In genomic region chr17:56488028-56488427, GRCm38 (mm10) we compare ENCODE assay signal across 12 mouse cellular contexts. TPM values are rescaled to one million over a fixed set of nuclear protein-coding genes. Genes with fewer than 3 reads are reported as not detected.
DNase-seq lines count a peak whose midpoint lies in the region; ATAC-seq and TF ChIP-seq lines count a peak whose summit lies in the region.
"Had no signal": no experiment of that assay in that cellular context is flagged by ENCODE, and none has a peak within 500 bp of the region (broad histone marks: within the 10 kb centered on the region; RNA-seq: fewer than 3 reads in every experiment).

No protein-coding gene starts in this region.

- peaks cover 15% of the 10 kb centered on the region for H3K4me1 ChIP-seq in forebrain, postnatal 0 days (ENCODE audit: insufficient read depth)
- peaks cover 25% of the 10 kb centered on the region for H3K4me1 ChIP-seq in midbrain, embryonic 13.5 days (replicated peaks)
- H3K4me1 ChIP-seq: liver, embryonic 15.5 days had no signal

- no peaks in the 10 kb centered on the region for H3K9me3 ChIP-seq in forebrain, postnatal 0 days (ENCODE audit: low read length)
- 0 out of 2 replicates have a peak, but pooled peaks cover 5% of the 10 kb centered on the region for H3K9me3 ChIP-seq in midbrain, embryonic 13.5 days
- H3K9me3 ChIP-seq: liver, embryonic 15.5 days had no signal

- H3K36me3 ChIP-seq in forebrain, postnatal 0 days (ENCODE audit: insufficient read depth): no peaks in the 10 kb centered on the region
- H3K36me3 ChIP-seq in midbrain, embryonic 13.5 days: no peaks in the 10 kb centered on the region
- H3K36me3 ChIP-seq: liver, embryonic 15.5 days had no signal

- TF ChIP-seq CTCF in forebrain, postnatal 0 days (IDR thresholded peaks at IDR 0.05; ENCODE audit: low read depth): no peak

- H3K4me2 ChIP-seq in forebrain, postnatal 0 days (ENCODE audit: low read depth): peak overlapping the region; percentile 18; the same call in 1 of the 2 replicates
- peak overlapping the region; percentile 1; the same call in 1 of the 2 replicates for H3K4me2 ChIP-seq in midbrain, embryonic 13.5 days (replicated peaks)
- H3K4me2 ChIP-seq: liver, embryonic 15.5 days had no signal

- H3K9ac ChIP-seq in forebrain, postnatal 0 days: 0 out of 2 replicates have a peak overlapping the region, but pooled peaks have one; percentile 4
- H3K9ac ChIP-seq in midbrain, embryonic 13.5 days (replicated peaks): no peak overlapping the region
- H3K9ac ChIP-seq: liver, embryonic 15.5 days had no signal

- 4% methylated on average over 12 of the region's 12 CpGs for WGBS in forebrain, postnatal 0 days
- 3% methylated on average over 12 of the region's 12 CpGs for WGBS in midbrain, embryonic 13.5 days

- H3K4me3 ChIP-seq in forebrain, postnatal 0 days (ENCODE audit: low read depth, low read length): no peak overlapping the region
- no peak overlapping the region for H3K4me3 ChIP-seq in midbrain, embryonic 13.5 days (replicated peaks)
- H3K4me3 ChIP-seq: liver, embryonic 15.5 days had no signal

- peak; percentile 69 for DNase-seq in right cerebral cortex, postnatal 4 days
- DNase-seq in right cerebral cortex, postnatal 25 days: no peak
- DNase-seq in forebrain, postnatal 0 days: peak; percentile 79
- no peak for DNase-seq in frontal cortex, postnatal 25 days (ENCODE audit: low spot score in 2 of 2)
- DNase-seq in heart, postnatal 4 days: no peak
- no peak for DNase-seq in gastrocnemius, postnatal 25 days

- H3K27ac ChIP-seq in forebrain, postnatal 0 days (ENCODE audit: low read depth, low read length): peak overlapping the region; percentile 72
- peak overlapping the region; percentile 76 for H3K27ac ChIP-seq in midbrain, embryonic 13.5 days
- H3K27ac ChIP-seq: liver, embryonic 15.5 days had no signal

- peak; percentile 89 for ATAC-seq in forebrain, postnatal 0 days
- ATAC-seq in midbrain, embryonic 13.5 days: peak; percentile 86
- no peak for ATAC-seq in megakaryocyte-erythroid progenitor cell, adult 5-6 weeks (replicated peaks; ENCODE audit: low FRiP score, low TSS enrichment, poor library complexity, severe bottlenecking)

- no peaks in the 10 kb centered on the region for H3K27me3 ChIP-seq in forebrain, postnatal 0 days (ENCODE audit: insufficient read depth, low read length)
- H3K27me3 ChIP-seq in midbrain, embryonic 13.5 days: no peaks in the 10 kb centered on the region
- H3K27me3 ChIP-seq: liver, embryonic 15.5 days had no signal

RNA-seq across cellular contexts. Expression of gene Ptprs, which starts 11.7 kb away (rescaled TPM):
- 568 and 711 TPM in 2 replicates for total RNA-seq in forebrain, postnatal 0 days (2014; rRNA removed)
- polyA plus RNA-seq in forebrain, postnatal 0 days (2015; fragmentation: Nextera tagmentation; extraction: Ambion mirVana): 196 and 250 TPM in 2 replicates
- 278 and 317 TPM in 2 replicates for polyA plus RNA-seq in midbrain, embryonic 13.5 days (2015; fragmentation: Nextera tagmentation; extraction: Ambion mirVana)
- total RNA-seq in heart, postnatal 4 days (2021): 100 to 1,000 TPM; 140 to 141 TPM
- total RNA-seq in megakaryocyte-erythroid progenitor cell, adult 5-6 weeks (2014; fragmentation: Nextera tagmentation): 55.7 and 65.0 TPM in 2 replicates
- 36.6 and 48.3 TPM in 2 replicates for total RNA-seq in megakaryocyte-erythroid progenitor cell, adult 5-6 weeks (2017)
- 10 to 100 TPM; 37.7 to 39.6 TPM for total RNA-seq in gastrocnemius, postnatal 25 days (2021)

RNA-seq across cellular contexts. Expression of gene Znrf4, which starts 24.2 kb away (rescaled TPM):
- total RNA-seq in forebrain, postnatal 0 days (2014; rRNA removed): not detected in 2 replicates
- 0.13 and 0.16 TPM in 2 replicates for polyA plus RNA-seq in forebrain, postnatal 0 days (2015; fragmentation: Nextera tagmentation; extraction: Ambion mirVana)
- 0.17 TPM in 1 of 2 replicates, not detected in the other for polyA plus RNA-seq in midbrain, embryonic 13.5 days (2015; fragmentation: Nextera tagmentation; extraction: Ambion mirVana)
- total RNA-seq in heart, postnatal 4 days (2021): not detected
- not detected in 2 replicates for total RNA-seq in megakaryocyte-erythroid progenitor cell, adult 5-6 weeks (2014; fragmentation: Nextera tagmentation)
- total RNA-seq in megakaryocyte-erythroid progenitor cell, adult 5-6 weeks (2017): not detected in 2 replicates
- not detected for total RNA-seq in gastrocnemius, postnatal 25 days (2021)
- polyA plus RNA-seq: cortical plate, adult 2 months; heart, postnatal 0 days; liver, embryonic 15.5 days; spleen, adult 2 months had no signal

Comparison
In these comparisons a context has a peak if more than half of its experiments do, and no peak if none do; other contexts are left out.
1. DNase-seq: peak in right cerebral cortex, postnatal 4 days (single experiment) and forebrain, postnatal 0 days (single experiment); none in right cerebral cortex, postnatal 25 days (single experiment), frontal cortex, postnatal 25 days (0 of 2), heart, postnatal 4 days (single experiment) and gastrocnemius, postnatal 25 days (single experiment).